Mouse (Mus musculus) limb, embryonic 15.5 days (tissue): Measurements from ENCODE around the gene B230104I21Rik. TPM values are rescaled to one million over a fixed set of nuclear protein-coding genes. Genes with fewer than 3 reads are reported as not detected.

ENCODE experiments used
- polyA plus RNA-seq: library from polyadenylated mRNA; unstranded; fragments of >200 nt; fragmentation: Nextera tagmentation; extraction: Ambion mirVana; gene quantifications from 2 replicates; pipeline ENCODE4 v1.2.1, GENCODE M21; 2015

The B230104I21Rik gene
- polyA plus RNA-seq, 1 experiment from 2014 or later: not detected

Other genes with a start within 250 kb of the B230104I21Rik start
- 3.4 and 3.9 TPM in 2 replicates for gene Trp73, start 195.9 kb upstream of the B230104I21Rik start, polyA plus RNA-seq
- gene Wrap73, start 193.8 kb upstream of the B230104I21Rik start, polyA plus RNA-seq: 38.5 and 39.9 TPM in 2 replicates
- 149 and 157 TPM in 2 replicates for gene Tprgl, start 175.5 kb upstream of the B230104I21Rik start, polyA plus RNA-seq
- 104 and 110 TPM in 2 replicates for gene Megf6, start 165.4 kb upstream of the B230104I21Rik start, polyA plus RNA-seq
- 5.5 and 6.5 TPM in 2 replicates for gene Arhgef16, start 34.5 kb upstream of the B230104I21Rik start, polyA plus RNA-seq